Mouse (Mus musculus) small intestine, adult 2 months (tissue): ENCODE data around the gene Syne1.

ENCODE experiments used
- CTCF ChIP-seq: fragments of 200-500 bp; IDR thresholded peaks from 2 replicates; pipeline ENCODE4 v1.5.1; 2012; ENCODE audit warnings: low read depth, mild to moderate bottlenecking, control low read depth, inconsistent platforms, low read length, moderate library complexity, mixed read lengths; ENCODE audit not compliant: insufficient replicate concordance, insufficient read length; ENCODE audit errors: extremely low read depth
- POLR2A ChIP-seq: fragments of 200-500 bp; IDR thresholded peaks from 2 replicates; pipeline ENCODE4 v1.6.1; 2012; ENCODE audit warnings: low read depth, mild to moderate bottlenecking, control low read depth, inconsistent platforms, low read length, moderate library complexity

GRCm38 (mm10) chr10:5275769-5276168 is 275.5 kb downstream of the Syne1 start:
- TF ChIP-seq POLR2A (no peak), CTCF (no peak)
